Mouse (Mus musculus) heart, adult 2 months (tissue): ENCODE measurements around the gene Gm10134. TPM values are rescaled to one million over a fixed set of nuclear protein-coding genes. Genes with fewer than 3 reads are reported as not detected.

ENCODE experiments used
- DNase-seq, 2 experiments: peaks; one replicate each; pipeline ENCODE4 v3.0.0; 2021
- H3K27ac ChIP-seq: fragments of 200-600 bp; 2 replicates; pipeline ENCODE4 v1.8.1; 2022
- H3K27me3 ChIP-seq: fragments of 200-500 bp; 2 replicates; pipeline ENCODE4 v1.6.1; 2012; ENCODE audit warnings: mild to moderate bottlenecking, low read length, inconsistent platforms, mixed read lengths; ENCODE audit not compliant: control insufficient read depth, insufficient read depth
- H3K36me3 ChIP-seq: fragments of 200-500 bp; 2 replicates; pipeline ENCODE4 v1.6.1; 2012; ENCODE audit warnings: low read length, inconsistent platforms; ENCODE audit not compliant: control insufficient read depth, insufficient read depth
- H3K4me1 ChIP-seq: fragments of 200-500 bp; 2 replicates; pipeline ENCODE4 v1.6.1; 2011; ENCODE audit warnings: low read length; ENCODE audit not compliant: control insufficient read depth, insufficient read depth
- H3K4me3 ChIP-seq: fragments of 200-600 bp; 2 replicates; pipeline ENCODE4 v1.8.1; 2022
- H3K79me2 ChIP-seq: fragments of 200-500 bp; replicated peaks from 2 replicates; pipeline ENCODE4 v1.6.1; 2012; ENCODE audit warnings: mild to moderate bottlenecking, inconsistent platforms, low read length, moderate library complexity, mixed read lengths; ENCODE audit not compliant: control insufficient read depth, insufficient read depth
- H3K9ac ChIP-seq: fragments of 200-500 bp; 2 replicates; pipeline ENCODE4 v1.6.1; 2012; ENCODE audit warnings: low read depth, mild to moderate bottlenecking, control low read depth, inconsistent platforms, low read length, mixed read lengths
- CTCF ChIP-seq: fragments of 200-600 bp; IDR thresholded peaks from 2 replicates; pipeline ENCODE4 v1.8.1; 2022; ENCODE audit warnings: antibody characterized with exemption, mild to moderate bottlenecking, moderate library complexity
- EP300 ChIP-seq: fragments of 200-500 bp; IDR thresholded peaks from 2 replicates; pipeline ENCODE4 v1.6.1; 2011; ENCODE audit warnings: low read depth, low read length, control low read depth; ENCODE audit not compliant: insufficient read depth
- POLR2A ChIP-seq: fragments of 200-500 bp; IDR thresholded peaks from 2 replicates; pipeline ENCODE4 v1.6.1; 2011; ENCODE audit warnings: mild to moderate bottlenecking, low read depth, low read length, control low read depth; ENCODE audit not compliant: insufficient read depth
- WGBS: fragments of 180-500 bp; shearing (Covaris S2); methylation state at CpG from one replicate; pipeline ENCODE4 v1.1.7; 2018; 5-methylcytosine and 5-hydroxymethylcytosine counted together
- intact Hi-C: fragments of 180-260 bp; cut with DNase I; formaldehyde crosslinking; loops from one replicate; pipeline ENCODE4 v1.15.1; 2025
- long read RNA-seq: library from polyadenylated mRNA; stranded (forward); transcript quantifications from one replicate; pipeline ENCODE4 v2.0.0, GENCODE M21; 2021
- polyA plus RNA-seq: library from polyadenylated mRNA; depleted of rRNA; stranded (reverse); fragments of >200 nt; gene quantifications from 2 replicates; pipeline ENCODE4 v1.2.3, GENCODE M21; 2012; rRNA removed
- total RNA-seq, 2 experiments: library from RNA; stranded (reverse); gene quantifications; 2 replicates each; pipeline ENCODE4 v1.2.3; 2021

Gene Gm10134
- total RNA-seq: 1 to 10 TPM; 1.0 to 1.7 TPM
- polyA plus RNA-seq: 0.47 TPM in 1 of 2 replicates, not detected in the other
- long read RNA-seq, partial matches to known transcripts: 0 of 1 reads
- long read RNA-seq, other reads (novel, unspliced or antisense): 0 of 1 reads

GRCm38 (mm10) chr2:28505795-28506194, at the start of gene Gm10134:
Gm10134 (plus strand) TSS chr2:28506095.
- 60% methylated on average over 3 of the region's 3 CpGs for WGBS
- H3K36me3 ChIP-seq: no peaks in the 10 kb centered on the region
- H3K79me2 ChIP-seq: no peaks in the 10 kb centered on the region
- no peak within 1 kb of the TSS for H3K9ac ChIP-seq
- intact Hi-C loops: no loop called here
- no peak within 1 kb of the TSS for H3K27ac ChIP-seq
- H3K27me3 ChIP-seq: no peaks in the 10 kb centered on the region; the same call in 1 of the 2 replicates
- DNase-seq: no peak
- H3K4me3 ChIP-seq: no peak within 1 kb of the TSS
- H3K4me1 ChIP-seq: no peaks in the 10 kb centered on the region
- TF ChIP-seq CTCF (no peak), EP300 (no peak), POLR2A (no peak)

- Histone ChIP-seq H3K79me2 (no peaks in the 10 kb centered on the region), H3K27ac (no peak overlapping the region), H3K4me3 (no peak overlapping the region), H3K27me3 (no peaks in the 10 kb centered on the region), H3K4me1 (no peaks in the 10 kb centered on the region), H3K36me3 (no peaks in the 10 kb centered on the region), H3K9ac (no peak overlapping the region)
- intact Hi-C loops: no loop called here
- no peak for DNase-seq
- TF ChIP-seq POLR2A: no peak
- 76% methylated on average over 1 of the region's 1 CpGs for WGBS
Measured at GRCm38 (mm10) chr2:28456616-28457015, 49.3 kb upstream of the Gm10134 start.

- TF ChIP-seq EP300 (no peak), CTCF (peak; percentile 84), POLR2A (no peak)
- H3K79me2 ChIP-seq: no peaks in the 10 kb centered on the region
- no peak overlapping the region for H3K27ac ChIP-seq
- WGBS: 39% methylated on average over 3 of the region's 3 CpGs
- no peaks in the 10 kb centered on the region for H3K36me3 ChIP-seq
- H3K4me1 ChIP-seq: peaks cover 5% of the 10 kb centered on the region
- H3K9ac ChIP-seq: no peak overlapping the region
- H3K4me3 ChIP-seq: no peak overlapping the region
- intact Hi-C loops: no loop called here
- no peaks in the 10 kb centered on the region for H3K27me3 ChIP-seq
- DNase-seq: peak; percentile 35 to 66
Measured at GRCm38 (mm10) chr2:28463919-28464318, 42.0 kb upstream of the Gm10134 start.

- no peak for TF ChIP-seq POLR2A
- TF ChIP-seq EP300: no peak
- no peak for TF ChIP-seq CTCF
- Histone ChIP-seq H3K36me3 (no peaks in the 10 kb centered on the region), H3K9ac (no peak overlapping the region), H3K4me1 (peaks cover 5% of the 10 kb centered on the region), H3K4me3 (no peak overlapping the region), H3K79me2 (no peaks in the 10 kb centered on the region), H3K27me3 (no peaks in the 10 kb centered on the region), H3K27ac (no peak overlapping the region)
- WGBS: 81% methylated on average over 9 of the region's 9 CpGs
- intact Hi-C loops: no loop called here
- DNase-seq: no peak
Measured at GRCm38 (mm10) chr2:28464919-28465318, 41.0 kb upstream of the Gm10134 start.

- no peak for TF ChIP-seq EP300
- no peak for TF ChIP-seq POLR2A
- no peak for TF ChIP-seq CTCF
- Histone ChIP-seq H3K4me3 (peak within 1 kb of the TSS; percentile 20; the same call in 1 of the 2 replicates), H3K9ac (no peak within 1 kb of the TSS), H3K27ac (no peak within 1 kb of the TSS), H3K36me3 (no peaks in the 10 kb centered on the region), H3K4me1 (peaks cover 5% of the 10 kb centered on the region), H3K79me2 (no peaks in the 10 kb centered on the region), H3K27me3 (no peaks in the 10 kb centered on the region)
- whole genome bisulfite sequencing: 7% methylated on average over 25 of the region's 25 CpGs
- intact Hi-C loops: no loop called here
- peak; percentile 59 to 69 for DNase-seq
Measured at GRCm38 (mm10) chr2:28465836-28466518, 39.9 kb upstream of the Gm10134 start, which contains the start of gene 1700007K13Rik. 1700007K13Rik (minus strand) TSS chr2:28466332.

GRCm38 (mm10) chr2:28467860-28468485, 37.9 kb upstream of the Gm10134 start, which contains the start of gene Mrps2:
Mrps2 (plus strand) TSS chr2:28468066.
- no peaks in the 10 kb centered on the region for H3K36me3 ChIP-seq
- DNase-seq: peak; percentile 88 to 90
- under 1% methylated on average over 52 of the region's 52 CpGs for WGBS
- peaks cover 5% of the 10 kb centered on the region for H3K4me1 ChIP-seq
- H3K27ac ChIP-seq: peak within 1 kb of the TSS; percentile 80
- H3K9ac ChIP-seq: peak within 1 kb of the TSS; percentile 92
- TF ChIP-seq CTCF: 0 out of 2 replicates have a peak, but pooled peaks have one; percentile 98
- TF ChIP-seq POLR2A: peak; percentile 64
- TF ChIP-seq EP300: 0 out of 2 replicates have a peak, but pooled peaks have one; percentile 52
- no peaks in the 10 kb centered on the region for H3K79me2 ChIP-seq
- intact Hi-C loops: no loop called here
- H3K27me3 ChIP-seq: no peaks in the 10 kb centered on the region
- H3K4me3 ChIP-seq: peak within 1 kb of the TSS; percentile 71
